Mouse (Mus musculus) heart, adult 2 months (tissue): Measurements from ENCODE around the gene D130043K22Rik. TPM values are rescaled to one million over a fixed set of nuclear protein-coding genes. Genes with fewer than 3 reads are reported as not detected.

Experiments
- DNase-seq, 2 experiments: peaks; one replicate each; pipeline ENCODE4 v3.0.0; 2021
- H3K27ac ChIP-seq: fragments of 200-600 bp; 2 replicates; pipeline ENCODE4 v1.8.1; 2022
- H3K27me3 ChIP-seq: fragments of 200-500 bp; 2 replicates; pipeline ENCODE4 v1.6.1; 2012; ENCODE audit warnings: mild to moderate bottlenecking, low read length, inconsistent platforms, mixed read lengths; ENCODE audit not compliant: control insufficient read depth, insufficient read depth
- H3K36me3 ChIP-seq: fragments of 200-500 bp; 2 replicates; pipeline ENCODE4 v1.6.1; 2012; ENCODE audit warnings: low read length, inconsistent platforms; ENCODE audit not compliant: control insufficient read depth, insufficient read depth
- H3K4me1 ChIP-seq: fragments of 200-500 bp; 2 replicates; pipeline ENCODE4 v1.6.1; 2011; ENCODE audit warnings: low read length; ENCODE audit not compliant: control insufficient read depth, insufficient read depth
- H3K4me3 ChIP-seq: fragments of 200-600 bp; 2 replicates; pipeline ENCODE4 v1.8.1; 2022
- H3K79me2 ChIP-seq: fragments of 200-500 bp; replicated peaks from 2 replicates; pipeline ENCODE4 v1.6.1; 2012; ENCODE audit warnings: mild to moderate bottlenecking, inconsistent platforms, low read length, moderate library complexity, mixed read lengths; ENCODE audit not compliant: control insufficient read depth, insufficient read depth
- H3K9ac ChIP-seq: fragments of 200-500 bp; 2 replicates; pipeline ENCODE4 v1.6.1; 2012; ENCODE audit warnings: low read depth, mild to moderate bottlenecking, control low read depth, inconsistent platforms, low read length, mixed read lengths
- CTCF ChIP-seq: fragments of 200-600 bp; IDR thresholded peaks from 2 replicates; pipeline ENCODE4 v1.8.1; 2022; ENCODE audit warnings: antibody characterized with exemption, mild to moderate bottlenecking, moderate library complexity
- EP300 ChIP-seq: fragments of 200-500 bp; IDR thresholded peaks from 2 replicates; pipeline ENCODE4 v1.6.1; 2011; ENCODE audit warnings: low read depth, low read length, control low read depth; ENCODE audit not compliant: insufficient read depth
- POLR2A ChIP-seq: fragments of 200-500 bp; IDR thresholded peaks from 2 replicates; pipeline ENCODE4 v1.6.1; 2011; ENCODE audit warnings: mild to moderate bottlenecking, low read depth, low read length, control low read depth; ENCODE audit not compliant: insufficient read depth
- WGBS: fragments of 180-500 bp; shearing (Covaris S2); methylation state at CpG from one replicate; pipeline ENCODE4 v1.1.7; 2018; 5-methylcytosine and 5-hydroxymethylcytosine counted together
- intact Hi-C: fragments of 180-260 bp; cut with DNase I; formaldehyde crosslinking; loops from one replicate; pipeline ENCODE4 v1.15.1; 2025
- polyA plus RNA-seq: library from polyadenylated mRNA; depleted of rRNA; stranded (reverse); fragments of >200 nt; gene quantifications from 2 replicates; pipeline ENCODE4 v1.2.3, GENCODE M21; 2012
- total RNA-seq, 2 experiments: library from RNA; stranded (reverse); gene quantifications; 2 replicates each; pipeline ENCODE4 v1.2.3; 2021

D130043K22Rik gene
- total and polyA plus RNA-seq, 3 experiments: 0.04 to 0.05 TPM; not detected in 1

GRCm38 (mm10) chr13:24839831-24840230 is 5.1 kb upstream of the D130043K22Rik start:
- H3K4me3 ChIP-seq: no peak overlapping the region
- no peak overlapping the region for H3K27ac ChIP-seq
- DNase-seq: no peak
- H3K27me3 ChIP-seq: no peaks in the 10 kb centered on the region
- H3K36me3 ChIP-seq: peaks cover 2% of the 10 kb centered on the region
- TF ChIP-seq POLR2A (no peak), CTCF (no peak), EP300 (no peak)
- H3K9ac ChIP-seq: no peak overlapping the region
- 73% methylated on average over 3 of the region's 3 CpGs for WGBS
- intact Hi-C loops: no loop called here
- no peaks in the 10 kb centered on the region for H3K4me1 ChIP-seq
- H3K79me2 ChIP-seq: peaks cover 2% of the 10 kb centered on the region

GRCm38 (mm10) chr13:24841702-24842101 is 3.2 kb upstream of the D130043K22Rik start:
- 68% methylated on average over 3 of the region's 3 CpGs for WGBS
- TF ChIP-seq POLR2A (no peak), EP300 (no peak), CTCF (no peak)
- Histone ChIP-seq H3K36me3 (peaks cover 2% of the 10 kb centered on the region), H3K4me1 (no peaks in the 10 kb centered on the region), H3K27me3 (no peaks in the 10 kb centered on the region), H3K9ac (no peak overlapping the region), H3K79me2 (peaks cover 2% of the 10 kb centered on the region), H3K27ac (no peak overlapping the region), H3K4me3 (no peak overlapping the region)
- intact Hi-C loops: no loop called here
- no peak for DNase-seq

- H3K79me2 ChIP-seq: no peaks in the 10 kb centered on the region
- 85% methylated on average over 4 of the region's 4 CpGs for WGBS
These were observed 4.4 kb downstream of the D130043K22Rik start for GRCm38 (mm10) chr13:24849318-24849717.

GRCm38 (mm10) chr13:24851989-24852388 is 7.1 kb downstream of the D130043K22Rik start:
- Histone ChIP-seq H3K27ac (peak overlapping the region; percentile 36; the same call in 1 of the 2 replicates), H3K36me3 (no peaks in the 10 kb centered on the region), H3K9ac (no peak overlapping the region), H3K79me2 (no peaks in the 10 kb centered on the region), H3K27me3 (no peaks in the 10 kb centered on the region), H3K4me3 (no peak overlapping the region), H3K4me1 (no peaks in the 10 kb centered on the region; the same call in 1 of the 2 replicates)
- TF ChIP-seq CTCF (no peak), EP300 (no peak), POLR2A (no peak)
- 87% methylated on average over 2 of the region's 2 CpGs for WGBS
- no peak for DNase-seq
- intact Hi-C loops: no loop called here

More at GRCm38 (mm10) chr13:24849318-24849717, 4.4 kb downstream of the D130043K22Rik start:
- Histone ChIP-seq H3K4me1 (no peaks in the 10 kb centered on the region; the same call in 1 of the 2 replicates), H3K27me3 (no peaks in the 10 kb centered on the region), H3K27ac (no peak overlapping the region), H3K4me3 (no peak overlapping the region), H3K9ac (no peak overlapping the region), H3K36me3 (no peaks in the 10 kb centered on the region)
- intact Hi-C loops: no loop called here
- no peak for TF ChIP-seq POLR2A
- TF ChIP-seq CTCF: no peak
- TF ChIP-seq EP300: no peak
- no peak for DNase-seq

- Histone ChIP-seq H3K4me1 (no peaks in the 10 kb centered on the region; the same call in 1 of the 2 replicates), H3K27ac (peak overlapping the region; percentile 36; the same call in 1 of the 2 replicates), H3K36me3 (no peaks in the 10 kb centered on the region), H3K4me3 (no peak overlapping the region), H3K79me2 (no peaks in the 10 kb centered on the region), H3K9ac (no peak overlapping the region), H3K27me3 (no peaks in the 10 kb centered on the region)
- no peak for TF ChIP-seq EP300
- TF ChIP-seq POLR2A: no peak
- TF ChIP-seq CTCF: no peak
- 29% methylated on average over 3 of the region's 3 CpGs for WGBS
- intact Hi-C loops: no loop called here
- peak in 1 of 2 experiments; percentile 28 for DNase-seq
These were observed 7.6 kb downstream of the D130043K22Rik start for GRCm38 (mm10) chr13:24852570-24852969.

GRCm38 (mm10) chr13:24859115-24859514 is 14.2 kb downstream of the D130043K22Rik start:
- H3K9ac ChIP-seq: no peak overlapping the region
- intact Hi-C loops: no loop called here
- H3K4me3 ChIP-seq: no peak overlapping the region
- DNase-seq: no peak
- no peaks in the 10 kb centered on the region; the same call in 1 of the 2 replicates for H3K4me1 ChIP-seq
- no peaks in the 10 kb centered on the region for H3K36me3 ChIP-seq
- H3K79me2 ChIP-seq: no peaks in the 10 kb centered on the region
- no peak for TF ChIP-seq CTCF
- no peak for TF ChIP-seq EP300
- no peaks in the 10 kb centered on the region for H3K27me3 ChIP-seq
- H3K27ac ChIP-seq: no peak overlapping the region
